Mouse (Mus musculus): ENCODE results near the gene Slc30a6. TPM values are rescaled to one million over a fixed set of nuclear protein-coding genes. Genes with fewer than 3 reads are reported as not detected.
A peak's percentile ranks its signal among the peaks of the same experiment; 100 is the strongest.

Gene Slc30a6
- total RNA-seq (2021): 22.5 and 24.3 TPM in 2 replicates
- long read RNA-seq, experiment 1, transcript Slc30a6-201 (14 exons, 2,148 nt): major isoform, 21 of 31 reads
- long read RNA-seq, experiment 1, partial matches to known transcripts: 9 of 31 reads
- long read RNA-seq, experiment 1, other reads (novel, unspliced or antisense): 1 of 31 reads
- long read RNA-seq, experiment 2, transcript Slc30a6-201 (14 exons, 2,148 nt): major isoform, 8 of 13 reads
- long read RNA-seq, experiment 2, partial matches to known transcripts: 1 of 13 reads
- long read RNA-seq, experiment 2, other reads (novel, unspliced or antisense): 4 of 13 reads

DNA sequence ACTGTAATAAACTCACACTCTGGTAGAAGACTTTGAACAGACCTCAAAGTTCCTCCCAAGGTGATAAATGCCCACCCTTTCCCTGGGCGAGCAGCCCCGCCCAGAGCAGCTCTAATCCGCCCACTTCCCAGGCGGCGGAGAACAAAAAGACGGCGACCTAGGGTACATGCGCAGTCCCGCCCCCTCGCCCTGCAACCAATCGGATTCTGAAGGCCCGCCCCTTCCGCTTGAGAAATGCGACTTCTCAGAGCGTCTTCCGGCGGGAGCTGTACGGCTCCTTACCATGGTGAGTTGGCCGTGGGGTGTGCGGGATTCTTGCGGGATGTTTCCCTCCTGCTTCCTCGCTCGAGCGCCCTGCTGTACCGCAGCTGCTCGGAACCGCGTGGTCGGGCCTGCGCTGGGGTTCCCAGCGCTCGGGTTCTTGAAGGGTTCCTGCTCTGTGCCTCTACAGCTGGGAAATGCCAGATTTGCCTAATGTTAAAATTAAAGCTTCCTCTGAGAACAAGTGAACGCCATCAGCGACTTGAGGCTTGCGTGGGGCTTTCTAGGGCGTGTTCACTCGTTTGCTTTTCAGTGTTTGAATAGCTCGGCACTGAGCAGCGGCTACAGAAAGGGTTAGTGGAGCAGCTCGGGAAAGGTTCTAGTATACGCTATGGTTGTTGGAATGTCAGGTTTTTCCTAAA is at the start of gene Slc30a6:
Gene Slc30a6, plus strand, starts transcription at position 226 of the 683 bp plus-strand sequence.
- DNase-seq: peak; percentile 98

DNA sequence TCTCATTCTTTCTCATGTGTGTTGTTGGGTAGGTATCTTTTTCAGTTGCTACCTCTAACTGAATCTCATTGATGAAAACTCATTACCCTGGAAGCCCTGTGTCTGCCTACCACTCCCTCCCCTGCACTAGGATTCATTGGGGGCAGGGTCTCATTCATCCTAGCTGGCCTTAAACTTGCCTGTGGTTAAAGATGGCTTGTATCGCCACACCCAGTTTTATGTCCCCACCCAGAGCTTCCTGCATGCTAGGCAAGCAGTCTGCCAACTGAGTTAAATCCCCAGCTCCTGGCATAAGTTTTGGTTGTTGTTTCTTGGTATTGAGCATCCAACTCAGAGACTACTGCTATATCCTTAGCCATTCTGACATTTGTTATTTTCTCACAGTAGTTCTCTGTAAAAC is 31.8 kb upstream of the Slc30a6 start:
- DNase-seq: no peak

DNA sequence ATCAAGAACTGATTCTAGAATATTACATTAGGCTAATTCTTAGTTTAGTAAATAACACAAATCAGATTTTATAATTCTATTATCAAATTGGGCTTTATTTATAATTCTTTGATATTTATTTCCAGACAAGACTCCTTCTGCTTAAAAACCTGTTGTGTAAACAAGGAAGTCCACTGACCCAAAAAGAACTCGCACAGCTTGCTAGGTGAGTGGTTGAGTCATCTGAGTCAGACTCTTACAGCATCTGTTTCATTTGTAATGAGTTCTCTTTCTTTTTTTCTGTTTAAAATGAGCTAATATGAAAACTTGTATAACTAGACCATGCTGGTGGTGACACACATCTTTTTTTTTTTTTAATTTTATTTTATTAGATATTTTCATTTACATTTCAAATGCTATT is 18.5 kb upstream of the Slc30a6 start:
- DNase-seq: no peak

DNA sequence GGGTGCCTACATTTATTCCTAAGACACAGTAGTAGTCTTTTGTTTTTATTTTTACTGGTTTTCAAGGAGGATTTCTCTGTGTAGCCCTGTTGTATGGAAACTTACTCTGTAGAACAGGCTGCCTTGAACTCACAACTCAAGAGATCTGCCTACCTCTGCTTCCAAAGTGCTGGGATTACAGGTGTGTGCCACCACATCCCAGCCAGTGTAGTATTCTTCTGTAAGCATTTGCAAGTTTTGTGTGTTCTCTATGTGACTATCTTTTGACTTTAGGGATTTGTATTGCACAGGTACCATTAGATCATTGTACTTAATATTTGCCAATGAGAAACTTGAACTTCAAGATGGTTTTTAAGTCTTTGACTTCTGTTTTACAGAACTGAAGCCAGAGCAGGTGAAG is 8.8 kb upstream of the Slc30a6 start:
- DNase-seq: no peak

DNA sequence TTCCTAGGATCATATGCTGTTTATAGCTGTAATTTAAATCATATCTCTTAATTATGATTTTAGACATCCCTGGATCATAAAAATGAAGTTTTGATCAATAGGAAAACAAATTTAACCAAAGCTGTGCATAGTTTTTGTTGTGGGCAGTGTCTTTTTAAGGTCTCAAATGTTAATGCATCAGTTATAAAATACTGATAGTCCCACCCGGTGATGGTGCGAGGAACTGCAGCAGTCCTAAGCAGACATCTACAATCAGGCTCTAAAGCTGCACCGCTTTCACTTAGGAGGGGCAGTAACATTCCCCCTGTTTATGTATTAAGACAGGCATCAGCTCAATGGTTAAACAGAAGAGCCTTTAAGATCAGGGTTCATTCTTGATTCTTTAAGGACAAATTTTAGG is 5.6 kb upstream of the Slc30a6 start:
- DNase-seq: peak; percentile 12

DNA sequence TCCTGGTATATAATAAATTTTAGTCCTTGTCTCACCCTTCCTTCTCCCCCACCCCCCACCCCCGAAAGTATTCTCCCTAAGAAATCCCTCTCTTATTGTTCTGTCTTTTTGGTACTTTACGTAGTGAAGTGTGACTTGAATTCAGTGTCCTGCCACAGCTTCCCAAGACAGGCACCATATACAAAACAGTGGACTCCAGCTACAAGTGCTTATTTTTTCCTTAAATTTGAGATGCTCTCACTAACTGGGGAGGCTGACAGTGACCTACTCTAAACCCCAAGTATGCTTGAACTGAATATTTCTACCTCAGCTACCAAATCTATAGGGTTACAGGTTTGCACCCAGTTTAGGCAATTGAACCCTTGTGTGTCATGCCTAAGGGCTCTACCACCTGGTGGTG is 1.0 kb upstream of the Slc30a6 start:
- no peak for DNase-seq

DNA sequence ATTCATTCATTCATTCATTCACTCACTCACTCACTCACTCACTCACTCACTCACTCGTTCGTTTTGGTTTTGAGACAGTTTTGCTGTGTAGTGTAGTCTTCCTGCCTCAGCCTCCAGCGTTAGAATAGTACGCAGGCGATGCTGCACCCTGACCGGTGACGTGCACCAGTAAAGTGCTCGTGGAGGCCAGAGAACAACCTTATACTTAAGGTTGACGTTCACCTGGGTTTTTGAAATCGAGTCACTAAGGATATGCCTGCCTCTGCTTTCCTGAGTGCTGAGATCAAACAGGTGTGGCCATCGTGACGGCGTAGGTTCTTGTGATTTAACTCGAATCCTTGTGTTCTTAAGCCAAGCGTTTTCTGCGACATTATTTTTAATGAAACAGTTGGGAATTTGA is 553 bp upstream of the Slc30a6 start:
- peak; percentile 9 for DNase-seq

DNA sequence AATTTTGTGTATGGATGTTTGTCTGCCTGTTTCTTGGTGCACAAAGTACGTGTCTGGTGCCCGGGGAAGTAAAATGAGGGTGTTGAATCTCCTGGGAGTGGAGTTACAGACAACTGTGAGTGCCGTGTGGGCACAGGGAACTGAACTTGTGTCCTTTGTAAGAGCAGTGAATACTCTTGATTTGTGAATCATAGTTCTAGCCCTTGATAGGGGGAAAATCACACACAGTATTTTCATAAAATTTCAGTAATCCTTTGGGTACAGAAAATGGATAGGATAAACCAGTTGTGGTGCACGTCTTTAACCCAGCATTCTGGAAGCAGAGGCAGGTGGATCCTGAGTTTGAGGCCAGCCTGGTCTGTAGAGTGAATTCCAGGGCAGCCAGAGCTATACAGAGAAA is 1.4 kb downstream of the Slc30a6 start:
- no peak for DNase-seq

DNA sequence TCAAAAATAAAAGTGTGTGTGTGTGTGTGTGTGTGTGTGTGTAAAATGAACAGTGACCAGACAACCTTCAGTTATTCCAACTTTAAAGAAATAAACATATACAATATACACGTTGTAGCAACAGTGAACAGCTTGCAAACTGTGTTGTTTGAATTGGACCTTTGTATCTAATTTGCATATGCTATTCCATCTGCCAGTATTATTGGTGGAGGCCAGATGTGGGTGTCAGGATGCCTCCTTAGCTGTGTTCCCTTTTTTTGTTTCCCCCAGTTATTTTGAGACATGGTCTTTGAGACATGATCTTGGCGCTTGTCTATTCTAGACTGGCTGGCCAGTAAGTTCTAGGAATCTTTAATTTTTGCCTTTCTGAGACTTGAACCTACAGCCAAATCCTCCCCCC is 1.8 kb downstream of the Slc30a6 start:
- no peak for DNase-seq

DNA sequence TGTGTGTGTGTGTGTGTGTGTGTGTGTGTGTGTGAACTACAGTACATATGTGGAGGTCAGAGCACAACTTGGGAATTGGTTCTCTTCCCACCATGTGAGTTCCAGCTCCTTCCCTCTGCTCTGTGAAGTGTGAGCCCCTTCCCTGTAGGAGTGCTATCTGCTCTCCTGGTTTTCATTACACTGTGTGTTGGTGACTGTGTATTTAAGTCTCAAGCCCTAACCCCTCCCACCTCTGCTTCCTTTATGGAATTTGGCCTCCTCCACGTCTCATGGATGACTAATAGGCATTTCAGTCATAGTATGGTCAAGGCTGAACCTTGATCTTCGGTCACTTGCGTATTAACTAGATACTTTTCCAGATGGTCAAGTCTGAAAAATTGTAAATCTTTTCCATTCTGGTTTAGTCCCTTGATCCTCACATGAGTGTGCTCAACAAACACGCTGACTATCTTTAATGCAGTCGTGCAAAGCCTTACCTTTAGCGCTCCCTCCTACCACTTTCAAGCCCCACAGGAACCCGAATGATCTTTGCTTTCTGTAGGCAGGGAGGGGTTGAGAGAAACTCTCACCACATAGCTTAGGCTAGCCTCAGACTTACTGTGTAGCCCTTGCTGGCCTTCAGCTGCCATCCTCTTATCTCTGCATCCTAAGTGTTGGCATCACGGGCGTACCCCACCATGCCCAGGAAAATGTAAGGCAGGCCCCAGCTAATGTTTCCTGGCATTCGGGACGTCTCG is 7.2 kb downstream of the Slc30a6 start:
- DNase-seq: peak; percentile 42

DNA sequence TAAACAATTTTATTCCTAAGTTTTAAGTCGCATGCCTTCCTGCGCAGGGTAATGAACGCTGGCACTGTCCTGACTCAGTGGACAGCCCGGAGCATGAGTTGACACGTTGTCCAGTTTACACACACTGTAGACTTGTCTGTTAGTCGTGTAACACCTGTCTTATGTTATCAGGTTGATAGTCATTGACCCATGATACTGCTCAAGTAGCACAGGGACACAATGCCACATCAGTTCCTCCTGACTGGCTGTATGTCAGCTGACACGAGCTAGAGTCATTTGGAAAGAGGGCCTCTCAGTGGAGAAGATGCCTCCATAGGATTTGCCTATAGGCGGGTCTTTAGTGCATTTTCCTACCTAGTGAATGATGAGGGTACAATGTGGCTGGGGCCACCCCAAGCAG is 11.1 kb downstream of the Slc30a6 start:
- DNase-seq: no peak

DNA sequence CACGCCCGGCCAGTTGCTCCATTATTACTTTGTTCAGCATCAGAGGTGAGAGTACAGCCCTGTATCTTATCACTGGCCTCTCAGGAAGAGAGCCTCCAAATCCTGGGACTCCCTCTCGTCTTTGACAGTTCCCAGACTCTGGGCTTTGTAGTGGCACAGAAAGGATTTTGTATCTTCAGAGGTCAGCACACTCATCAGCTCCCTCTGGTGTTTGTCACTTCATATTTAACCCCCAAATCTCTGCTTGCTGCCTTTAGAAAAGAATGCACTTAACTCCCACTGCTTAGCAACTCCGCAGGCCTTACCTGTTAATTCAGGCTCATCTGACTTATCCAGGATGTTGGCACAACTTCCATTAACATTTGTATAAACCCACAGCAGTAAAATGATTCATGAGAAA is 14.3 kb downstream of the Slc30a6 start:
- no peak for DNase-seq

DNA sequence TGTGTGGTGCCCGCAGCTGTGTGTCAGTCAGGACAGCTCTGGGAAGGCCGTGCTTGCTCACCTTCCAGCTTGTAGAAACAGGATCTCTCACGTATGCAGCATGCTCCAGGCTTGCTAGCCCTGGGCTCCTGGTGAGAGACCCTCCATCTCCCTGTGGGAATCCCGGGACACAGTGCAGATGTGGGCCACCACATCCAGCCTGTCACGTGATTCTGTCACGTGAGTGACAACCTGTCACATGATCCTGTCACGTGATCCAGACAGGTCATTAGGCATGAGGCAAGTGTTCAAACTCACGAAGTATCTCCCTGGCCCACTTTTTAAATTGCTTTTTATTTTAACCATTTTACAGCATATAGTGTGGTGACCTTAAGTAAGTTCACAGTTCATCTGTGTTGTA is 17.9 kb downstream of the Slc30a6 start:
- DNase-seq: no peak

DNA sequence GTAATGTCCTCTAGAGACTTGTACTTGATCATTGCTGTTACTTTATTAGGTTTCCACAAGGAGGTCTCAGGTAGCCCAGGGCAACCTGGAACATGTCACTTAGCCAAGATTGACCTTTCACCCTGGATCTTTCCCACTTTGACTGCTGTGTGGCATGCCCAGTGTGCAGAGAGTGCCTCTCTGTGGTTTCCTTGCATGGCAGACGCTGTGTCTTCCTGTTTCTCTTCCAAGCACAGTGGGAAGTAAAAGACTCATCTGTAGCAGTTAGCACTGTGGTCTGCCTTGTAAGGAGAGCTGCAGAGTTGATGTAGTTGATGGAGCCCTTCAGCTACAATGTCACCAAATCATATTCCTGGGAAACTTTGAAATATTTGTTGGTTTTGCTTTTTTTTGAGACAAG is 19.3 kb downstream of the Slc30a6 start:
- DNase-seq: no peak

DNA sequence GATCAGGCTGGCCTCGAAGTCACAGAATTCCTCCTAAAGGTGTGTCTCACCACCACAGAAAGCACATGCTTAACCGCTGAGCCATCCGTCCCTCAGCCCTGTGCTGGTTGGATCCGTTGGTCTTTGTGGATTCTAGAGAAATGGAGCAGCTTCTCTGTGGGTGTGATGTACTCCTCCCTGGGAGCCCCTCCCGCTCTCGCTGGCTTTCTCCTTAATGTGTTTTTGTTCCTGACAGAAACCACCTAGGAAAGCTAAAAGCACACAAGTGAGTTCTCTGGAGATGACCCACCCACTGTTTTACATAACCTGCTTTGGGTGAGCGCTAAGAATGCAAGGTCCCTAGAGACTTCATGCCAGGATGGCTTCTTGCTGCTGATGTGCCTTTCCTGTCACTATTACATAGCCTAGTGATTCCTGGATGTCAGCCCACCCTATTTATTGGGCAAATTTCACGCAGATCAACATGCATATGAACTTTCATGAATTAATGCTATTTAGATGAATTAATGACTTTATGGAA is 21.5 kb downstream of the Slc30a6 start:
- no peak for DNase-seq

DNA sequence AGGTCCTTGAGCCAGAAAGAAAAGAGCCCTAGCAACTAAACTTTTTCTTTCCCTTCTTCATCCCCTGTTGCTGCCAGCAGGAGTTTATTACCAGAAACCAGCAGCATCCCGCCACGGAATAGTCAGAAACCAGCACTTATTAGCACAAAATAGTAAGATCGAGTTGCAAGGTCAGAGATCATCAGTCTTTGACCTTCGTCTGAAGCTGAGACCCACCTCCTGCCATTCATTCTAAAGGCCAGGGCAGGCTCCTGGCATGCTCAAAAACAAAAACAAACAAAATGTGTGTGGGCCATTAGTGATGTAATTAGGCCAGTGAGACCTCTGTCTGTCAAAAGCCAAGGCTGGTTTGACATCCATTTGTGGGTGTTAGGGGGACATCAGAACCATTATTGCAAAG is 22.8 kb downstream of the Slc30a6 start:
- DNase-seq: no peak

DNA sequence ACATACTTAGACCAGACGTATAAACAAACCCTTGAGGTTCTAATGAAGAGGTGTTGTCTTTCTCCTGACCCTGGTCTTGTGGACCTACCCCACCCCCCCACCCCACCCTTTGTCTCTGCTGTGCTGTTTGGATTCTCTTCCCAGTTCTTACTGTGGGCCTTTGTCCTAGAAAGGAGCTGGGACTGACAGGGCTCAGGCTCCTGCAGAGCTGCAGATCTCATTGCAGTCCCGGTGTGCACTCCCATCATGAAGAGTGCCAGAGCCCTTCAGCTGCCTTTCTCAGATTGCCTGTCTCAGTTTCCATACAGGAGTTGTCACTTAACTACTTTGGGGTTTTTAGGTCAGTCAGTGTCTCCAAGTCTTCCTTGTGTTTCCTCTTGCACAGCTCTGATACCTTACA is 25.2 kb downstream of the Slc30a6 start:
- no peak for DNase-seq

DNA sequence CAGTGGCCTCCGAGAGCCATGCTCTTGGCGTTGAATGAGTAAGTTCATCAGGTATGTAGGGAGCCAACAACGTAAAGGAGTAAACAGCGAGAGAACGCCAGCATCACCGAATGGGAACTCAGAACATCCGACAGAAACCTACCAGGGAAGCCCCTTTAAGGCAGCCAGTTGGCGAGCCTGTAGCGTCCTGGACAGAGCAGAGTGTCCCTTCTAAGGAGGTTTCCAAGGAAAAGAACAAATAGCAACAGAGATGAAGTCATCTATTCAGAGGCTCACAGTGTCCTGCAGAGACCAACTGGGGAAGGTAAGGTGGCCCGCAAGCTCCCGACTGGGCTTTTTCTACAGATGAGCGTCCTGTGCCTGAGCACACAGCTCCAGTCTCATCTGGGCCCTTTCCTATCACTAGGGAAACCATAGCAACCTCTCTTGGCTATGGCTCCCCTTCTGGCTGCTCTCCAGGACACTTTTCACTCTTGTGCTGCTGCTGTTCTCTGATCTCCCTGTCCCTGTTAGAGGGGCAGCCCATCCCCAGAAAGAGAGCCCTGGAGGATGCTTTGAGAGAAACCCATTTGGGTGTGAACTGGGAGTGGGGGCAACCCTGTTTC is 29.1 kb downstream of the Slc30a6 start:
- DNase-seq: no peak

DNA sequence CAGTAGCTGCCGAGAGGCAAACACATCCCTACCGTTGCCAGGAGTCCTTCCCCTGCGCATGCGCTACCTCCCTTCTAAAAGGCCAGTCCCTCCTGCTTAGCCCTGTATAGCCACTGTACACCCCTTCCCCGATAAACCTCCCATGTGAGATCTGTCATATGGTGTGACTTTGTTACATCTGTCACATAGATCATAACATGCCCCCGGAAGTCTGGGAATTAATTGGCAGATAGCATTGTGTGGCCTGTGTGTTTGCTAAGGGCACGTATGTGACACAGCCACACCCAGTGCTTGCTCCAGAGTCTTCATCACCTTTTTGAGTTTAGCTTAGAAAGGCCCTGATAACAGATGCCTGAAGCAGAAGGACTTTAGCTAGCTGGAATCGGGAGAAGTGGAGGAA is 34.7 kb downstream of the Slc30a6 start:
- no peak for DNase-seq

DNA sequence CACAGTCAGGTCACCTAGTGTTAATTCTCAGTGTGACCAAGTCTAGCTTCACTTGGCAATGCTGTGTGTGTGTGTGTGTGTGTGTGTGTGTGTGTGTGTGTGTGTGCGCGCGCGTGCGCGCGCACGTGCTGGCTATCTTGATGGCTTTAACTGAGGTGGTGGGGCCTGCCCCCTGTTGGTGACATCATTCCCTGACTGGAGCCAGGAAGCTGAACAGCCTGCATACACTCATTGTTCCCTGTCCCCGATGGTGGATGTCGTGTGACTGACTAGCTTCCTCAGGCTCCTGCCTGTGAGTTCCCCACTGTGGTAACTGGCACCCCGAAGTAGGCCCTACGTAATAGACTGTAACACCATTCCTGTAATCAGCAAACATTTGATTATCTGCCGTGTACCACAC is 36.1 kb downstream of the Slc30a6 start:
- DNase-seq: peak; percentile 15

DNA sequence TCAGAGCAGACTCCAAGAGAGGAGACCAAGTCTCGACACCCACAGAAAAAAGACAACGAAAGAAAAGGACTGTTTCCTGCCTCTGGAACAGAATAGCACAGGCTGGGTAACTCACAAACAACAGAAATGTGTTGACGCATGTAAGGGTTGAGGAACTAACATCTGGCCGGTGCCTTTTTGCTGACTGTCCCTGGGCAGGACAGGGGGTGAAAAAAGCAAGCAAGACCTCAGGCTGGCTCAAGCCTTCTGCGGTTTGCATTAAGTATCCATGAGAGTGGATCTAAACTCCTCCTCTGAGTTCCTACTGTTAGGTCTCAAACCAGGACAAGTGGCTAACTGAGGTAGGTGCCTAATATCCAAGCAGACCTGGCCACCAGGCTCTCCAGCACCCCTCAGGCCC is 37.2 kb downstream of the Slc30a6 start:
- no peak for DNase-seq

DNA sequence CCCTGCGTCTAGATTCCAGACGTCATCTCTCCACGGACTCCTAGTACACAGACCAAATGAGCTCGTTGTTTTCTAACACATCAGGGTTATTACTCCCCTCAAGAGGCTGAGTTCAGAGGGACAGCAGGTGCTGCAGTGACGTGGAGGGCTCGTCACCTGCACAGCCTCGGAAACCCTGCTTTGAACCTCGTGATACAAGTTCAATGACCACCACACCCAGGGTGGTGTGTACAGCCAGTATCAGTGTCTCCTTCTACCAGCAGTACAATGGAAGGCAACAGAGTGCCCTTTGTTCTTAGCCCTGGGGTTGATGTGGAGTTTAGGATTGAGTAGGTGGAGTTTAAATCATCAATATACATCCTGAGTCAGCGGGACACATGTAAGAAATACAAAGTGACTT is 42.4 kb downstream of the Slc30a6 start:
- no peak for DNase-seq

DNA sequence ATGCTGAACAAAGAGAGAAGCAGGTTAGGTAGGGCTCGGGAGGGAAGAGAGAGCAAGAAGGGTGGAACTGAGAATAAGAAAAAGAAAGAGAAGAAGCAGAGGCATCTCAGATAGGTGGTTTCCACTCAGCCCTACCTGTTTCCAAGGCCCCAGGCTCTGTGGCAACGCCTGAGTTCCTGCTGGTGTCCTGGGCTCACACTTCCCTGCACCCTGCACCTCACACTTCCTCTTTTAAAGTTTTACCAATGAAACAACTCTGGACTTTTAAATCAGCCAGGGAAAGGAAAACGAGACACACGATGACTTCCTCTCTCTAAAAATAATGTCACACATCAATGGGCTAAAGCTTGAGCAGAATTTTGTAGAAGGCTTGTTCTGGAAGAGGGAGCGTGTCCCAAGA is 45.1 kb downstream of the Slc30a6 start:
- no peak for DNase-seq

All from adrenal gland, postnatal 14 days (tissue).